Mouse (Mus musculus): ENCODE data around the gene Nudt4.

DNA sequence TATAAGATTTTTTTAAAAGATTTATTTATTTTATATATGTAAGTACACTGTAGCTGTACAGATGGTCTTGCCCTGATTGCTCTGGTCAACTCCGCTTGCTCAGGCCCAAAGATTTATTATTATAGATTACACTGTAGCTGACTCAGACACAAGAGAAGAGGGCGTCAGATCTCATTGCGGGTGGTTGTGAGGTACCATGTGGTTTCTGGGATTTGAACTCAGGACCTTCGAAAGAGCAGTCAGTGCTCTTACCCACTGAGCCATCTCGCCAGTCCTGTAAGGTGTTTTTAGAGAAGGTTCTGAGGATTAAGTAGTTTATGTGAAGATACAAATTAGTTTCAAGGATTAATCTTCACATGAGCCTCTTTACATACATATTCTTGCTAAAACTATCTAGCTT lies 38.1 kb downstream of the Nudt4 start:
- TF ChIP-seq CTCF (IDR thresholded peaks at IDR 0.05; ENCODE audit: low read depth) (no peak), EP300 (IDR thresholded peaks at IDR 0.05; ENCODE audit: low read depth) (no peak)

Measured in heart, postnatal 0 days (tissue).